23 mouse cellular contexts compared by ENCODE assay signal in genomic region chr19:58758871-58759270, GRCm38 (mm10). TPM values are rescaled to one million over a fixed set of nuclear protein-coding genes. Genes with fewer than 3 reads are reported as not detected.
"Had no signal": no experiment of that assay in that cellular context is flagged by ENCODE, and none has a peak within 500 bp of the region (broad histone marks: within the 10 kb centered on the region; RNA-seq: fewer than 3 reads in every experiment).

No protein-coding gene starts in this region.

- H3K4me3 ChIP-seq: layer of hippocampus, adult 2 months; limb, embryonic 10.5 days; limb, embryonic 13.5 days; liver, embryonic 12.5 days; liver, embryonic 15.5 days; lung, embryonic 15.5 days; midbrain, embryonic 12.5 days; midbrain, embryonic 15.5 days; neural tube, embryonic 12.5 days; neural tube, embryonic 15.5 days had no signal

- H3K9me3 ChIP-seq: limb, embryonic 10.5 days; liver, embryonic 15.5 days; lung, embryonic 15.5 days; midbrain, embryonic 15.5 days; neural tube, embryonic 12.5 days; neural tube, embryonic 15.5 days had no signal

- H3K36me3 ChIP-seq: limb, embryonic 10.5 days; limb, embryonic 13.5 days; liver, embryonic 12.5 days; liver, embryonic 15.5 days; lung, embryonic 15.5 days; midbrain, embryonic 12.5 days; midbrain, embryonic 15.5 days; neural tube, embryonic 12.5 days; neural tube, embryonic 15.5 days had no signal

- DNase-seq: layer of hippocampus, adult 9-11 months; right cerebral cortex, postnatal 25 days had no signal

- H3K4me2 ChIP-seq: limb, embryonic 13.5 days; liver, embryonic 12.5 days; liver, embryonic 15.5 days; lung, embryonic 15.5 days; midbrain, embryonic 12.5 days; midbrain, embryonic 15.5 days; neural tube, embryonic 12.5 days; neural tube, embryonic 15.5 days had no signal

- H3K27me3 ChIP-seq: liver, embryonic 12.5 days; liver, embryonic 15.5 days; midbrain, embryonic 12.5 days; midbrain, embryonic 15.5 days; neural tube, embryonic 12.5 days had no signal

- H3K4me1 ChIP-seq: liver, embryonic 12.5 days; liver, embryonic 15.5 days; lung, embryonic 15.5 days; midbrain, embryonic 15.5 days; neural tube, embryonic 12.5 days had no signal

- H3K27ac ChIP-seq: layer of hippocampus, adult 2 months; limb, embryonic 10.5 days; limb, embryonic 13.5 days; liver, embryonic 12.5 days; liver, embryonic 15.5 days; lung, embryonic 15.5 days; macrophage; midbrain, embryonic 12.5 days; midbrain, embryonic 15.5 days; neural tube, embryonic 12.5 days; neural tube, embryonic 15.5 days had no signal

- H3K9ac ChIP-seq: limb, embryonic 13.5 days; liver, embryonic 12.5 days; liver, embryonic 15.5 days; lung, embryonic 15.5 days; midbrain, embryonic 12.5 days; midbrain, embryonic 15.5 days; neural tube, embryonic 12.5 days; neural tube, embryonic 15.5 days had no signal

- ATAC-seq: inflammation-experienced regulatory T-cells, adult 6 months; liver, embryonic 12.5 days; midbrain, embryonic 15.5 days had no signal

RNA-seq across cellular contexts. Expression of gene Pnliprp2, which starts 0.6 kb away (rescaled TPM):
- total RNA-seq: layer of hippocampus, postnatal 25 days; left cerebral cortex, adult 18-20 months; left cerebral cortex, postnatal 25 days; megakaryocyte, adult 5-6 weeks had no signal
- polyA plus RNA-seq: inflammation-experienced regulatory T-cells, adult 6 months; kidney, adult 2 months; limb, embryonic 13.5 days; macrophage; midbrain, embryonic 12.5 days; midbrain, embryonic 15.5 days; neural tube, embryonic 12.5 days; neural tube, embryonic 15.5 days had no signal

RNA-seq across cellular contexts. Expression of gene Pnliprp1, which starts 30.2 kb away (rescaled TPM):
- total RNA-seq: layer of hippocampus, adult 2 months; layer of hippocampus, postnatal 25 days; left cerebral cortex, adult 18-20 months; left cerebral cortex, postnatal 25 days; megakaryocyte, adult 5-6 weeks had no signal
- polyA plus RNA-seq: inflammation-experienced regulatory T-cells, adult 6 months; macrophage; neural tube, embryonic 12.5 days; urinary bladder, adult 2 months had no signal

RNA-seq across cellular contexts. Expression of gene 1700019N19Rik, which starts 35.4 kb away (rescaled TPM):
- total RNA-seq: layer of hippocampus, postnatal 25 days; megakaryocyte, adult 5-6 weeks had no signal
- polyA plus RNA-seq: inflammation-experienced regulatory T-cells, adult 6 months; kidney, embryonic 16.5 days; limb, embryonic 10.5 days; limb, embryonic 13.5 days; liver, embryonic 15.5 days; lung, embryonic 15.5 days; macrophage; midbrain, embryonic 12.5 days; midbrain, embryonic 15.5 days; neural tube, embryonic 12.5 days; neural tube, embryonic 15.5 days; spleen, adult 2 months; thymus, postnatal 0 days had no signal
